Mouse (Mus musculus) olfactory bulb, adult 2 months (tissue): Measurements from ENCODE around the gene Alkbh3.

Experiments
- CTCF ChIP-seq: fragments of 200-500 bp; IDR thresholded peaks from 2 replicates; pipeline ENCODE4 v1.5.1; 2012; ENCODE audit warnings: low read depth, mild to moderate bottlenecking, low read length, moderate library complexity; ENCODE audit not compliant: insufficient read depth
- POLR2A ChIP-seq: fragments of 200-500 bp; IDR thresholded peaks from 2 replicates; pipeline ENCODE4 v1.6.1; 2012; ENCODE audit warnings: mild to moderate bottlenecking, low read depth, low read length, moderate library complexity; ENCODE audit not compliant: insufficient read depth

DNA sequence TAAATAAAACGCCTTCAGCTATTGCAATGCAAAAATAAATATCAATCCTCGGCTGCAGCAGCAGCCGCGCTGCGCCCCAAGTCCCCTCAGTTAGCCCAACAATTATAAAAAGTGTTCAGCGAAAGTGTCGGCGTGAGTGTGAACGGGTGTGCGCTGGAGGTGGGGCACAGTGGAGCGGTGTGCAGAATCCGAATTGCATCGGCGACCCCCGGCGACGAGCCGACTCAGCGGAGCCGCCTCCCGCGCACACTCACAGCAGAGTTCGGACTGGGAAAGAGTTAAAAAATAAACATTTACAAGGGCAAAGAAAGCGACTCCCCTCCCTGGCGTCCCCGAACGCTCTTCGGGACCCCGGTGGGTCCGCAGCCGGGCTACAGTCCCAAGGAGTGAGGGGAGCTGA, 54.7 kb downstream of the Alkbh3 start:
- TF ChIP-seq CTCF (no peak), POLR2A (no peak)
